Mouse (Mus musculus) inflammation-experienced regulatory T-cells, adult 6 months (primary cell): ENCODE results near the gene Slc7a6os. TPM values are rescaled to one million over a fixed set of nuclear protein-coding genes. Genes with fewer than 3 reads are reported as not detected.

Experiments
- ATAC-seq: one replicate; pipeline ENCODE4 v1.8.0; 2017
- polyA plus RNA-seq, 3 experiments: library from polyadenylated mRNA; unstranded; fragments of 100-300 nt; shearing (Covaris generic); gene quantifications; one replicate each; pipeline ENCODE4 v1.2.1; 2017

Gene Slc7a6os
- polyA plus RNA-seq, 3 experiments from 2014 or later: 20.7 to 26.9 (median 23.1) TPM

DNA sequence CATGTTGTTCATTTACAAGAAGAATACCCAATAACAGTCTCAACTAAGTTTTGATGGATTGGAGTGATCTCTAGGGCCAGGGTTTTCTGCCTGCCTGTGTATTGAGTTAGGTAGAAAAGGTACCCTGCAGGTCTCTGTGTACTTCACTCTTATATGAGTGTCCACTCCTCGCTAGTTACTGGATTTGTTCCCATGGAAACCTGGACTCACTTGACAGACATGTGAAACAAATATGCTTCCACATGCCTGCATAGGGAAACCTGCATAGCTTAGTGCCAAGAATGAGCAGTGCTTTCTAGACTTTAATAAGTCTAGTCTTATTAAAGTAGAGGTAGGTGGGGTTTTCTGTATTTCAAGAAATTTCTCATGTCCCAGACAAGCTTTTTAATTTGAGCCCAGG lies 33.8 kb downstream of the Slc7a6os start:
- no peak for ATAC-seq

DNA sequence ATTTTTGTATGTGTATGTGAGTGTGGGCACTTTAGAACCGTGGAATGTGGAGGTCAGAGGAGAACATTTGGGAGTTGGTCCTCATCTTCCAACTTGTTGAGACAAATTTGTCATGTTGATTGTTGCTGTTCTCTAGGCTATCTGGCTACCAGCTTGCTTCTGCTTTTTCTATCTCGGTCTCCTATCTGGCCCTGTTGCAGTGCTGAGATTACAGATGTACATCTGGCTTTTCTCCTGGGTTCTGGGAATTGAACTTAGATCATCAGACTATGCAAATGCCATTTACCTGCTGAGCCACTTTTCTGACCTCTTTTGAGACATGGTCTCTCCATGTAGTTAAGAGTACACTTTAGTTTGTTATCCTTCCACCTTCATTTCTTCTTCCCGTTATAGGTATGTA lies 37.2 kb downstream of the Slc7a6os start:
- no peak for ATAC-seq

DNA sequence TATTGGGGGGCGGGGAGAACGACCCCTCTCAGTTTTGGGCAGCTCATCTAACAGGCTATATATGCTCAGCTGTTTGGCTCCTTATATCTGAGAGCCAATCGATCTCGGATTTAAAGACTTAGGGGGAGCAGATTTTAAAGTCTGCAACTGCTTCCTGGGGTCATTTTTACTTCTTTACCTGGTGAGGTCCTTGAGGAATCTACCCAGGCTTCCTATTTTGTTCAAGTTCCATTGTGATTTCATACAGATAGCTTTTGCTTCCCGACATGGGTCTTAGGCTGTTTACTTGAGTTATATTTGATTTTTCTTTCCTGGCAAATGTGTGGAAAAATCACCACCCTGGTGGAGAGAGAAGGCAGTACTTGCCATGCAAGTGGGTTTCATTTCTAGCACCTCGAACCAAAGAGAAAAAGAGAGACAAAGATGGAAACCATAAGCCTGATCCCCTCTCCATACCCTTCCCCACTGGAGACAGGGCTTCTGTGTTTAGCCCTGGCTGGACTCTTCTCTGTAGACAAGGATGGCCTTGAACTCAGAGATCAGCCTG lies 40.7 kb downstream of the Slc7a6os start:
- no peak for ATAC-seq

DNA sequence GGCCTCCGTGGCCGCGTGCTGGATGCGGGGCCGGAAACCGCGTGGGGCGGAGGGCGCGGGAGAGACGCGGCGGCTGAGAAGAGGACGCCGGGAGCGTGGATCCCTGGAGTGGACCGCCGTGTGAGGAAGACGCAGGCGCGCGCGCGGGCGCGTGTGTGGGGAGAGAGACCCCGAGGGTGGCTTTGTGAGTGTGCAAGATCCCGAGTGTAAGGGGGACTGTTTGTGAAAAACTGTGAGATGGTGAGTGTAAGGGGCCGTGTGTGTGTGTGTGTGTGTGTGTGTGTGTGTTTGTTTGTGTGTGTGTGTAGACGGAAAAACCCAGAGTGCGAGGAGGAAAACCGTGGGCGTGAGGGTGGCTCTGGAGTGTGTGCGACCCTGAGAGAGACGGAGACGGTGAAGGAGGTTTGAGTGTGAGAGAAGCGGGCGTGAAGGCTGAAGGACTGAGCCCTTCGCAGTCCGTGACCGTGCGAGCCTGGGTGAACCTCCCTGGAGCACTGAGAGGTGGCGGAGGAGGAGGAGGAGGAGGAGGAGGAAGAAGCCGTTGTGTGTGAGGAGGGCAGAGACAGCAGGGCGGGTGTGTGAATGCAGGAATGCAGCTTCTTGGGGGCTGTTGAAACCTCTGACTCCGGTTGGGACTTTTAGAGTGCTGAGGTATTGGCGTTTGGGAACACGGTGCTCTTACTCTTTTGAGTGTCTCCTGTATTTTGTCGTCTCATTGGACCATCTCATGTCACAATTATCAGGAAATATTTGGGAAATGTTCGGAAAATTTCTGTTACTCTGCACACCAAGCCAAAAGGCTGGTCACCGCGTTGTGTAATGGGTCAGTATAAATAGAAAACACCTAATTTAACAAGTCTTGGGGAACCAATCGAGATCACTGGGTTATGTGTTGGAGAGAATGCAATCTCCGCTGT lies 41.5 kb downstream of the Slc7a6os start:
- ATAC-seq: peak; percentile 23

DNA sequence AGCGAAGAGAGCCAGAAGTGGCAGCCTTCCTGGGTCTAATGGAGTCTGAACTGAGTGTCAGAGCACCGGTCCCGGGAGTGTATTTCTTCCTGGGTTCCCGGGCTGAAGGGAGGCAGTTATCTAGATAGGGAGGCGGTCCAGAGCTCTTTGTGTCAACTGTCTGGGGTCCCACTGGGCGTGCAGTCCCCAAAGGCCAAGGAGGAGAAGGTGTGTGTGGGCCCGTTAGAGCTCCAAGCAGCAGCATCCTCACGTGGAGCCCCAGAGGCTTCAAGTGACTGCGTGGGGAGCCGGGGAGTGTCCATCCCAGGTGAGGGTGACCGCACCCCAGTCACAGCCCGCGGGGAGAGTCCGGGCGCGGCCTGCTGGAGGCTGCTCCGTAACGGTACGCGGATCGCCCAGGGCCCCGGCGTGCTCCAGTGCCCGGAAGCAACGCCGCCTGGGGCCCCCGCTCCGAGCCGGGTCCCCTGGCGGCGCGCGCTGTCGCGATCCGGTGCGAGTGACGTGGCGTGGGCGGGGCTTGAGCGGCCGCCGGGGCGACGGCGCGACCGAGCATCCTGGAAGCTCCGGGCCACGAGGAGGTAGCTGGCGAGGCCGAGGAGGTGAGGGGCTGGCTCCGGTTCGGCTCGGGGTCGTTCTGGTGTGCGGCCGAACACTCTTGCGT lies 42.2 kb downstream of the Slc7a6os start, which contains the start of gene Slc7a6:
Gene Slc7a6, plus strand, starts transcription at position 502 of the 661 bp plus-strand sequence.
- ATAC-seq: peak; percentile 83

DNA sequence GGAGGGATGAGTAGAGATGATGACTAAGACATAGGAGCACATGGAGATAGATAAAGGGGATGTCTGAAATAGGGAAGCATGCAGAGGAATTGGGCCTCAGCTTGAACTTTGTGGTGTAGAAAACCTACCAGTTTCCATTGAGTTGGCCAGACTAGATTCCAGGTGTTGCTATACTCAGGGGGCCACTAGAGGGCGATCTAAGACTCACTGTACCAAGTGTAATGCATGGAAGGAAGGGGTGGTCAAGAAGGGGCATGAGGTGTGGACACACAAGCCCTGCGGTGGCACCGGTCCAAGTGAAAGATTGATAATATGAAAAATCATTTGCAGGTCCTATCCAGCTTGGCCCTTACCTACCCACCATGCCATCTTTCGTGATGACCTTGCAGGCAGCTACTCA lies 45.3 kb downstream of the Slc7a6os start:
- ATAC-seq: no peak

DNA sequence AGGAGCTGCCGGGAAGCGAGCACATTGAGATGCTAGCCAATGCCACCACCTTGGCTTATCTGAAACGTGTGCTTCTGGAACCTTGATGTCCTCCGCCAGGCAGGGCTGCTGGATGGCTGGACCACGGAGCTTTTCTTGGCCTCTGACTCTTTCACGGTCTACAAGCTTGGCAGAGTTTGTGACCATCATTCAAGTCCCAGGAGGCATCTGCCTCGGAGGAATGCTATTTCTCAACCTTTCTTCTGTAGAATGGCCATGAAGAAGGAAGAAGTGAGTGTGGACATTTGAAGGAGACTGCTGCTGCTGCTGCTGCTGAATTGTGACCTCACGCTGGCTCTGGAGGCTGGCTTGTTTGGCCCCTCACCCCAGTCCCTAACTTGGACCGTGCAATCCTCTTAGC lies 47.5 kb downstream of the Slc7a6os start:
- ATAC-seq: no peak

DNA sequence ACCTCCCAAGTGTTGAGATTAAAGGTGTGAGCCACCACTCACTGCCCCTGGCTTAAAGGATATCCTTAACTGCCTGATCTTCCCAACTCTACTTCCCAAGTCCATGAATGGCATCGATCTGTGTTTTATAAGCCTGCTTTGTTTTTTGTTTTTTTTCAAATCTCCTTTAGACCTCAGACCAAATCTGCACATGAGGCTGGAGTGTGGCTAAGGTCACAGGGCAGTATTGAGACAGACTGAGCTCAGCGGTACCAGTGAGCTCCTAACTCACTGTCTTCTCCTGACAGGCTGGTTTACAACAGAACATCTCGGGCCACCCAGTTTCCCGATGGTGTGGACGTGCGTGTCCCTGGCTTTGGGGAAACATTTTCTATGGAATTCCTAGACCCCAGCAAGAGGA lies 50.9 kb downstream of the Slc7a6os start:
- ATAC-seq: no peak

DNA sequence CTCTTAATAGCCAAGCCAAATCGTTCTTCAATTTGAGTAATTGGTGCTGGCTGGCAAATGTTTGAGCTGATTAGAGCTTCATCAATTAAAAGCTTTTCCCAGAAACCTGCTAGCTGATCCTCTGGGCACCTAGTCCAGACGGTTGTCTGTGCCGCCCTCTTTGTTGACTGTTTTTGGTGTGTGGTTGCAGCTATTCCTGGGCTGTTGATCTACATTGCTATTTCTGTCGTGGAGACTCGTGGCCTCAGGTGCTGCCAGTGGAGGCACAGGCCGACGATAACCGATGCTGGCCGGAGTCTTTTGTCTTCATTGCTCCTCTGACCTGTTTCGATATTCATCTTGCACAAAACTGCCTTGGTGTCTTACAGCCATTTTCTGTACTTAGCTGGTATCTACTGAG lies 52.4 kb downstream of the Slc7a6os start:
- ATAC-seq: no peak

DNA sequence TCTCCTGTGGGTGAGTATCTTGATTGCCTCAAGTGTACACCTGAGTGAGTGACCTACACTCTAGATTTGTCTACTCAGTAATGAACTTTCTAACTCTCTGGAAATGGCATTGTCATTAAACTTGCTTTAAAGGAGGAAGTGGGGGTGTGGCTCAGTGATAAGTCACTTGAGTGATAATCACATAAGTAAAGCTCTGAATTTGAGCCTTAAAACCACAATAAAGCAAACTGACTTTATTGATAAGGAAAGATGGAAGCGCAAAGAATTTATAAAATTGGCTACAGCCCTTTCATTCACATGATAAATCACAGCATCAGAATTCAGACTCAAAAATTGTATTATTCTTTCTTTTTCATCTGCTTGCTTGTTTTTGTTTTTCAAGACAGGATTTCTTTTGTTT lies 53.3 kb downstream of the Slc7a6os start:
- no peak for ATAC-seq

DNA sequence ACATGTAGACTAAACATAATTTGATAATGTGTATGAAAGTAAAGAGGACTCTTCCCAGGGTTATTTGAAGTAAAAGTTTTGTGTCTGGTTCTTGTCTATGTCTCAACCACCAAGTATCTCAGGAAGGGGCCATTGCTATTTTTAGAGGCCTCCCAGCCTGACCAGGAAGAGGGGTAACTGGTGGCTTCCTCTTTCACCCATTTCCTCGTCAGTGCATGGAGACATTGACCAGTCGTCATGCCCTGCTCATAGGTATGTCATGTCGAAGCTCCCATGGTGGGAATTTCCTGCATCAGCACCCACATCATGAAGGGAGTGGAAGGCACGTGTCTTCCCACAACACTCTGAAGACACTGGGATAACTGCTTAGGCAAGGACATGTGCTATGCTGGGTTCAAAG lies 57.9 kb downstream of the Slc7a6os start:
- no peak for ATAC-seq

DNA sequence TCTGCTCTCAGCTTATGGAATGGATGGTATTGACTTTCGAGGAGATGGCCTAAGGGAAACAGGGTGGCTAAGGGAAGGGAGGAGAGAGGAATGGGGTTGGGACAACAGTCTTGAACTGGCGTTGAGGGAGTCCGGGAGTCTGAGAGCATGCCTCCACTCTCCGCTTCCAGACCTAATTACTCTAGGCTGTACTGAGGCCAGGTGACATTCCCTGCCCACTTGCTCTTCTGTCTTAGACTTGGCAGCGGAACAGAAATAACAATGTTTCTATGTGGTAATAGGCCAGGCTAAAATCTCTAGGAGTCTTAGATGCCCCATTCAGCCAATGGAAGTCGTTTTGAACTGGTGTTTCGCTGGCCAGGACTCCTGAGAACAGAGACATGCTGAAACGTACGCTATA lies 59.7 kb downstream of the Slc7a6os start:
- ATAC-seq: no peak

Other genes starting within 250 kb of the Slc7a6os start
- 1 to 10 TPM; 5.4 to 8.8 (median 6.4) TPM for gene Slc12a4, start 244.8 kb downstream of the Slc7a6os start, polyA plus RNA-seq
- not detected for gene Dpep3, start 231.5 kb downstream of the Slc7a6os start, polyA plus RNA-seq
- 10 to 100 TPM; 29.0 to 36.7 (median 32.2) TPM for gene Dus2, start 219.6 kb downstream of the Slc7a6os start, polyA plus RNA-seq
- gene Dpep2nb, start 205.0 kb downstream of the Slc7a6os start, polyA plus RNA-seq: not detected
- 10 to 100 TPM in 2 of 3 experiments, 1 to 10 TPM in 1; 9.3 to 15.6 (median 12.3) TPM for gene Ddx28, start 199.1 kb downstream of the Slc7a6os start, polyA plus RNA-seq
- gene Nfatc3, start 152.1 kb downstream of the Slc7a6os start, polyA plus RNA-seq: 10 to 100 TPM; 35.1 to 41.7 (median 37.1) TPM
- gene Esrp2, start 74.0 kb downstream of the Slc7a6os start, polyA plus RNA-seq: under 1 TPM in 2 of 3 experiments, not detected in 1; 0.20 to 0.64 TPM
- gene Pla2g15, start 60.5 kb downstream of the Slc7a6os start, polyA plus RNA-seq: 1 to 10 TPM; 4.5 to 6.2 (median 4.7) TPM
- gene Slc7a6, start 42.1 kb downstream of the Slc7a6os start, polyA plus RNA-seq: 10 to 100 TPM; 21.0 to 35.6 (median 33.1) TPM
- gene Prmt7, start within 50 bp of the Slc7a6os start, polyA plus RNA-seq: 10 to 100 TPM; 16.6 to 35.3 (median 27.0) TPM
- not detected for gene Smpd3, start 127.1 kb upstream of the Slc7a6os start, polyA plus RNA-seq
- gene Zfp90, start 204.4 kb upstream of the Slc7a6os start, polyA plus RNA-seq: 1 to 10 TPM; 2.6 to 5.2 (median 3.6) TPM